Mouse (Mus musculus): ENCODE measurements around the gene Klf16. TPM values are rescaled to one million over a fixed set of nuclear protein-coding genes. Genes with fewer than 3 reads are reported as not detected.

Klf16 gene
- polyA plus RNA-seq, 1 experiment = 31.0 TPM

- Histone ChIP-seq H3K4me3 (ENCODE audit: control insufficient read depth, insufficient read depth, low read length) (no peak overlapping the region), H3K27ac (ENCODE audit: control insufficient read depth, insufficient read depth, low read length) (peak overlapping the region; percentile 4; the same call in 1 of the 2 replicates), H3K36me3 (ENCODE audit: control insufficient read depth, insufficient read depth, low read length) (no peaks in the 10 kb centered on the region; the same call in 1 of the 2 replicates), H3K4me1 (replicated peaks; ENCODE audit: control insufficient read depth, insufficient read depth, low read length) (peaks cover 58% of the 10 kb centered on the region), H3K27me3 (ENCODE audit: control insufficient read depth, insufficient read depth, low read length) (no peaks in the 10 kb centered on the region)
- no peak for DNase-seq
- 23% methylated on average over 30 of the region's 30 CpGs for WGBS
- TF ChIP-seq POLR2A (IDR thresholded peaks at IDR 0.05; ENCODE audit: control insufficient read depth, extremely low read depth, insufficient read depth, low read length, poor library complexity) = no peak
- TF ChIP-seq CTCF (IDR thresholded peaks at IDR 0.05; ENCODE audit: borderline replicate concordance, control insufficient read depth, extremely low read depth, insufficient read depth, low read length, poor library complexity) = no peak
These were observed 6.0 kb downstream of the Klf16 start for GRCm38 (mm10) chr10:80570871-80571836.

DNA sequence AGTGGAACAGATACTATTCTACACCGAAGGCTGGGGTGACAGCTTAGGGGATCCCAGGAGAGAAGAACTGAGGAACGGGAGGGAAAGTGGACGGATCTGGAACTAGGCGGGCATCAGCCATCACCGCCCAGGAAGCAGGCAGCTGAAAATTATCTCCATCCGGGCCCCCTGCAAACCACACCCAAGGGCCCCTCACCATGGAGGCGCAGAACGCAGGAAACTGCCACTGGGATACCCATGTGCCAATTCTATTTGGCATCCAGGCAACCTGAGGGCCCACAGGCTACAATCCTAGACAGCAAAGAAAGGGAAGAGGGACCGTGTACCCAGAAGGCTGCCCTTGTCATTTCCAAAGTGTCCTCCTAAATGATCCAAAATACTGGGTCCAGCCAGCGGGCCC lies 6.7 kb downstream of the Klf16 start:
- H3K27ac ChIP-seq (ENCODE audit: control insufficient read depth, insufficient read depth, low read length) = no peak overlapping the region
- TF ChIP-seq POLR2A (IDR thresholded peaks at IDR 0.05; ENCODE audit: control insufficient read depth, extremely low read depth, insufficient read depth, low read length, poor library complexity) (no peak), CTCF (IDR thresholded peaks at IDR 0.05; ENCODE audit: borderline replicate concordance, control insufficient read depth, extremely low read depth, insufficient read depth, low read length, poor library complexity) (no peak)
- DNase-seq = no peak
- no peaks in the 10 kb centered on the region for H3K27me3 ChIP-seq (ENCODE audit: control insufficient read depth, insufficient read depth, low read length)
- peaks cover 58% of the 10 kb centered on the region for H3K4me1 ChIP-seq (replicated peaks; ENCODE audit: control insufficient read depth, insufficient read depth, low read length)
- H3K36me3 ChIP-seq (ENCODE audit: control insufficient read depth, insufficient read depth, low read length) = no peaks in the 10 kb centered on the region; the same call in 1 of the 2 replicates
- WGBS = 75% methylated on average over 10 of the region's 10 CpGs
- no peak overlapping the region for H3K4me3 ChIP-seq (ENCODE audit: control insufficient read depth, insufficient read depth, low read length)

GRCm38 (mm10) chr10:80569664-80570066 lies 7.5 kb downstream of the Klf16 start:
- Histone ChIP-seq H3K36me3 (ENCODE audit: control insufficient read depth, insufficient read depth, low read length) (no peaks in the 10 kb centered on the region; the same call in 1 of the 2 replicates), H3K27me3 (ENCODE audit: control insufficient read depth, insufficient read depth, low read length) (no peaks in the 10 kb centered on the region), H3K4me1 (replicated peaks; ENCODE audit: control insufficient read depth, insufficient read depth, low read length) (peaks cover 54% of the 10 kb centered on the region), H3K27ac (ENCODE audit: control insufficient read depth, insufficient read depth, low read length) (no peak overlapping the region), H3K4me3 (ENCODE audit: control insufficient read depth, insufficient read depth, low read length) (no peak overlapping the region)
- DNase-seq = peak; percentile 44
- no peak for TF ChIP-seq CTCF (IDR thresholded peaks at IDR 0.05; ENCODE audit: borderline replicate concordance, control insufficient read depth, extremely low read depth, insufficient read depth, low read length, poor library complexity)
- TF ChIP-seq POLR2A (IDR thresholded peaks at IDR 0.05; ENCODE audit: control insufficient read depth, extremely low read depth, insufficient read depth, low read length, poor library complexity) = no peak
- WGBS = 18% methylated on average over 10 of the region's 10 CpGs

- no peak for DNase-seq
- TF ChIP-seq POLR2A (IDR thresholded peaks at IDR 0.05; ENCODE audit: control insufficient read depth, extremely low read depth, insufficient read depth, low read length, poor library complexity) = no peak
- TF ChIP-seq CTCF (IDR thresholded peaks at IDR 0.05; ENCODE audit: borderline replicate concordance, control insufficient read depth, extremely low read depth, insufficient read depth, low read length, poor library complexity) = no peak
- Histone ChIP-seq H3K4me1 (replicated peaks; ENCODE audit: control insufficient read depth, insufficient read depth, low read length) (peaks cover 54% of the 10 kb centered on the region), H3K4me3 (ENCODE audit: control insufficient read depth, insufficient read depth, low read length) (no peak overlapping the region), H3K27ac (ENCODE audit: control insufficient read depth, insufficient read depth, low read length) (no peak overlapping the region), H3K27me3 (ENCODE audit: control insufficient read depth, insufficient read depth, low read length) (no peaks in the 10 kb centered on the region), H3K36me3 (ENCODE audit: control insufficient read depth, insufficient read depth, low read length) (no peaks in the 10 kb centered on the region; the same call in 1 of the 2 replicates)
- WGBS = 98% methylated on average over 29 of the region's 29 CpGs
These were observed 8.2 kb downstream of the Klf16 start for GRCm38 (mm10) chr10:80568876-80569275.

- Histone ChIP-seq H3K4me1 (replicated peaks; ENCODE audit: control insufficient read depth, insufficient read depth, low read length) (peaks cover 46% of the 10 kb centered on the region), H3K27ac (ENCODE audit: control insufficient read depth, insufficient read depth, low read length) (peak overlapping the region; percentile 19), H3K4me3 (ENCODE audit: control insufficient read depth, insufficient read depth, low read length) (no peak overlapping the region), H3K27me3 (ENCODE audit: control insufficient read depth, insufficient read depth, low read length) (no peaks in the 10 kb centered on the region), H3K36me3 (ENCODE audit: control insufficient read depth, insufficient read depth, low read length) (no peaks in the 10 kb centered on the region; the same call in 1 of the 2 replicates)
- 20% methylated on average over 17 of the region's 17 CpGs for WGBS
- peak; percentile 93 for DNase-seq
- TF ChIP-seq CTCF (IDR thresholded peaks at IDR 0.05; ENCODE audit: borderline replicate concordance, control insufficient read depth, extremely low read depth, insufficient read depth, low read length, poor library complexity) (peak; percentile 94; the same call in 1 of the 2 replicates), POLR2A (IDR thresholded peaks at IDR 0.05; ENCODE audit: control insufficient read depth, extremely low read depth, insufficient read depth, low read length, poor library complexity) (no peak)
These were observed 10.6 kb downstream of the Klf16 start for GRCm38 (mm10) chr10:80566375-80567092.

Data from thymus, adult 2 months (tissue).